Mouse (Mus musculus) adrenal gland, postnatal 4 days (tissue): ENCODE results near the gene Plekha4. TPM values are rescaled to one million over a fixed set of nuclear protein-coding genes. Genes with fewer than 3 reads are reported as not detected.

Source experiments
- DNase-seq, 2 experiments: peaks; one replicate each; pipeline ENCODE4 v3.0.0; 2021 to 2022; ENCODE audit warnings: low spot score in 2 of 2, mixed read lengths in 2 of 2
- total RNA-seq, 2 experiments: library from RNA; stranded (reverse); gene quantifications; 2 replicates each; pipeline ENCODE4 v1.2.3; 2021

Gene Plekha4
- total RNA-seq, 2 experiments from 2014 or later: 12.5 to 17.5 TPM

- DNase-seq: no peak
Observed at GRCm38 (mm10) chr7:45537602-45538001, 11.5 kb downstream of the Plekha4 start.

- no peak for DNase-seq
Observed at GRCm38 (mm10) chr7:45538163-45539041, 12.3 kb downstream of the Plekha4 start.

GRCm38 (mm10) chr7:45539095-45539494, 13.0 kb downstream of the Plekha4 start:
- no peak for DNase-seq

- DNase-seq: no peak
Observed at GRCm38 (mm10) chr7:45540213-45540612, 14.1 kb downstream of the Plekha4 start.

GRCm38 (mm10) chr7:45544525-45544924, 18.4 kb downstream of the Plekha4 start:
- no peak for DNase-seq

DNA sequence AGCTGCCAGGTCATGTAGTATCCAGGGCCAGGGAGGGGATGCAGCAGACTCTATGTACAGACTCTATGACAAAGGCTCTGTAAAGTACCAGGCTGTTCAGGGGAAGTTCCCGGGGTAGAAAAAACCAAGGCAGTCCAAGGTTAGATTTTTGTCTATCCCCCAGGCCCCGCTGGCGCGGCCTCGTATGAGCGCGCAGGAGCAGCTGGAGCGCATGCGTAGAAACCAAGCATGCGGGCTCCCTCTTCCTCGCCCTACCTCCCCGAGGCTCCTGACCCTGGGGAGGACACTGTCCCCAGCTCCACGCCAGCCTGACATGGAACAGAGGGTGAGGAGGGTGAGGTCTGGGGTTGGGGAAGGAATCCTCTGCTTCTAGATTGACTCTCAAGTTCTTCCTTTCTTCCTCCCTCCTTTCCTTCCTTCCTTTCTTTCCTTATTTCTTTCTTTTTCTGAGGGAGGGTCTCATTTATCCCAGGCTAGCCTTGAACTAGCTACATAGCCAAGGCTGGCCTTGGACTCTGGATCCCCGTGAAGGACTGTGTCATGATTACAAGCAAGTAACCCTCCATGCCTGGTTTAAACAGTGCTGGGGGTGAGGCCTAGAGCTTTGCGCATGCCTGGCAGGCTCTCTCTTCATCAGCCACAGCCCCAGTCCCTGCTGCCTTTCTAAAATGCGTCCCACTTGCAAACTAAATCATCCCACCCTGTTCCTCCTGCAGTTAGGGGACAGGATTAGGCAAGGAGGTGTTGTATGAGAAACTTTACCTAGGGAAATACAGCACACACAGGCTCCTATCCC, 23.7 kb downstream of the Plekha4 start:
- DNase-seq: no peak

DNA sequence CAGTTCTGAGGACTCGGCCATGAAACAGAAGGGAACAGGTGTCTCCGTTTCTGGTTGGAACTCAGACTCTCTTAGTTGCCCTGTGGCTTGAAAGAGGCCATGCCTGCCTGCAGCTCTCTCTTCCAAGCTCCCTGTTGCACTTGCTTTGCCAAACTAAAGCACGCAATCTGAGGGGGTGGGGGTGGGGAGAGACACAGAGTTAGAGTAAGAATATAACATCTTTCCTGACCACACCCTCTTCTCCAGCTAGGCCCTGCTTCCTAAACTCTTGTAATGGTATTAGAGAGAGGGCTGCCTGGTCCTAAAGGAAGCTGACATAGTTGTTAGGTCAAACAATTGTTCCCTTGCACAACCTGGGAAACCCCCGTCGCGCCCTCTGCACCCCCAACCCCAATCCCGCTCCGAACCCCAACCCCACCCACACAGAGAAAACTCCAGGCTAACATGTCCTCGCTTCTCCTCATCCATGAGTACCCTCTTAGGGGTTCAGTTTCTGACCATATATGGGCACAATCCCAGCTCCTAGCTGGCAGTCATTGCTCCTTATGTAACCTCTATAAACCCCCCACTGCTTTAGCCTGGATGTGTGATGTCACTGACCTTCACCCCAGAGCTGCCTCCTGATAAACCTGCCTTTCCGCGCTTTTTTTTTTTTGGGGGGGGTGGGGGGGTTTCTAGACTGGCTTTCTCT, 24.8 kb downstream of the Plekha4 start:
- DNase-seq: no peak

DNA sequence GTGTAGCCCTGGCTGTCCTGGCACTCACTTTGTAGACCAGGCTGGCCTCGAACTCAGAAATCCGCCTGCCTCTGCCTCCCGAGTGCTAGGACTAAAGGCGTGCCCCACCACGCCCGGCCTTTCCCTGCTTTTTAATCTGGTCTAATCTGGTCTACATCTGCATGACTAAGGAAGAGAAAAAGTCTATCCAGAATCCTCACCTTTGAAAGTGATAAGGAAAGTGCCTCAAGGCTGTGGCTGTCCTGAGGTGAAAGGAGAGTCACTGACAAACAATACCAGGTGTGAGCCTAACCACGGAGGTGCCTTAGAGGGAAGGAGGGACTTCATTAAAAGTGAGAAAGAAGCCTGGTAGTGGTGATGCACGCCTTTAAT, 25.4 kb downstream of the Plekha4 start:
- no peak for DNase-seq

DNA sequence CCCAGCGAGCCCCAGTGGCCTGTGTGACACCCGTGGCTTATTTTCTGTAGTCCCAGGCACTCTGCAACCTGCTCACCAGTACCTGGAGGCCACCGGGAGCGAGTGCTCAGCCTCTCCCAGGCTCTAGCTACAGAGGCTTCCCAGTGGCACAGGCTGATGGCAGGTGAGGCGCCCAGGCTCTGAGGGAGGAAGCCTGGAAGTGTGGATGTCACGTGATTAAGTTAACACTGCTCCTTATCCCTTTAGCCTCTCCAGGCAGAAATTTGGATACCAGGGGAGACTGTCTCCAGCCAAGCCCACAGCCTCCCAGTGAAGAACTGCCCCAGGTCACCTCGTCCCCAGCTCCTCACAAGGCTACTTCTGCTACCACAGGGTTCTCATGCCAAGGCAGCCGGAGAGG, 27.4 kb downstream of the Plekha4 start:
- no peak for DNase-seq

GRCm38 (mm10) chr7:45553990-45554389, 27.9 kb downstream of the Plekha4 start:
- no peak for DNase-seq

DNA sequence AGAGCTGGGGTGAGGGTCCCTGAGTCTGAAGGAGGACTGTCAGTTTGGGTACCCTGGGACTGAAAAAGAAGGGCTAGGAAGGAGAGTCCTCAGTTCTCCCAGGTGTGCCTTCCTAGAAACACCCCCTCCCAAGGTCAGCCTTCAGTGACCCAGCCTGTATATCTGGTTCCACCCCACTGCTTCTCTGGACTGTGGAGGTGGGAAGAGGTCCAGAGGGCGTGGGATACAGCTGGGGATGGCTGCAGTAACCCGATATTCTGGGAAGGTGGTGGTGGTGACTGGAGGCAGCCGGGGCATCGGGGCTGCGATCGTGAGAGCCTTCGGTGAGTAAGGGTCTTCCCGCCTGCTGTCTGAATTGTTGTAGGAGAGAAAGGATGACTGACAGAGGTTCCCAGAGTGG, 28.6 kb downstream of the Plekha4 start, which contains the start of gene Hsd17b14:
Hsd17b14 (plus strand) TSS at position 150 of the 400 bp plus-strand sequence.
- DNase-seq: no peak

DNA sequence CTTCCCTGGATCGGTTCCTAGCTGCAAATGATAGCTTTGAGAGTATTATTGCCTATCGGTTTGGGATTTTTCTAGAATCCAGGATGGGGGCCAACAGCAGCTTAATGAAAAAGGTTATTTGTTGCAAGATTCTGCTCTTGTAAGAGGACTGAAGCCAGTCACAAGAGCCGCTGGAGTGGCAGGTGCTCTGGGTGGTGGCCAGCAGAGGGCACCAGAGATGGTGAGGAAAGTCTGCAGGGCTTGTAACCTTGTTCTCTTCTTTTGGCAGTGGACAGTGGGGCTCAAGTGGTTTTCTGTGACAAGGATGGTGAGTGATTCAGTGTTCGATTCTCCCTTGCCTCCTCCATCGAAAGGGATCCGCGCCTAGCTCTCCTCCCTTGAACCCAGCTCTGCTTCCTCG, 29.7 kb downstream of the Plekha4 start:
- DNase-seq: peak; percentile 59 to 62

DNA sequence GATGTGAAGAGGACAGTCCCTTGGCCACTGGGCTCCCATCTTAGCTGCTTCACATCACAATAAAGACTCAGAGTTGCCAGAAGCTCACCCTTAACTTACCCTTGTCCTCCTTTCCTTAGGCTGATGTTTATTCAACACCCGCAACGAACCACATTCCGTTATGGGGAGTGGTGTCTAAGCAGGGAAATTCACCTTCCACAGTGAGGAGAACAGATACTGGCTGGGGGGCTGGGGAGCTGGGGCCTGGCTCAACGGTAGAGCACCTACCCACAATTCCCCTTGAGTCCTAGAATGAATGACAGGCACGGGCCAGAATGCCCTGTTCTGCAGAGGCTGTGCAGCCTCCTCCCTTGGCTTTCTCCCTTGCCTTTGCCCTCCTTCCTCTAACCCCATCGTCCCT, 32.8 kb downstream of the Plekha4 start:
- DNase-seq: no peak

- DNase-seq: no peak
Observed at GRCm38 (mm10) chr7:45560241-45560640, 34.1 kb downstream of the Plekha4 start.

- DNase-seq: peak; percentile 40 to 59
Observed at GRCm38 (mm10) chr7:45560843-45561623, 34.9 kb downstream of the Plekha4 start.

DNA sequence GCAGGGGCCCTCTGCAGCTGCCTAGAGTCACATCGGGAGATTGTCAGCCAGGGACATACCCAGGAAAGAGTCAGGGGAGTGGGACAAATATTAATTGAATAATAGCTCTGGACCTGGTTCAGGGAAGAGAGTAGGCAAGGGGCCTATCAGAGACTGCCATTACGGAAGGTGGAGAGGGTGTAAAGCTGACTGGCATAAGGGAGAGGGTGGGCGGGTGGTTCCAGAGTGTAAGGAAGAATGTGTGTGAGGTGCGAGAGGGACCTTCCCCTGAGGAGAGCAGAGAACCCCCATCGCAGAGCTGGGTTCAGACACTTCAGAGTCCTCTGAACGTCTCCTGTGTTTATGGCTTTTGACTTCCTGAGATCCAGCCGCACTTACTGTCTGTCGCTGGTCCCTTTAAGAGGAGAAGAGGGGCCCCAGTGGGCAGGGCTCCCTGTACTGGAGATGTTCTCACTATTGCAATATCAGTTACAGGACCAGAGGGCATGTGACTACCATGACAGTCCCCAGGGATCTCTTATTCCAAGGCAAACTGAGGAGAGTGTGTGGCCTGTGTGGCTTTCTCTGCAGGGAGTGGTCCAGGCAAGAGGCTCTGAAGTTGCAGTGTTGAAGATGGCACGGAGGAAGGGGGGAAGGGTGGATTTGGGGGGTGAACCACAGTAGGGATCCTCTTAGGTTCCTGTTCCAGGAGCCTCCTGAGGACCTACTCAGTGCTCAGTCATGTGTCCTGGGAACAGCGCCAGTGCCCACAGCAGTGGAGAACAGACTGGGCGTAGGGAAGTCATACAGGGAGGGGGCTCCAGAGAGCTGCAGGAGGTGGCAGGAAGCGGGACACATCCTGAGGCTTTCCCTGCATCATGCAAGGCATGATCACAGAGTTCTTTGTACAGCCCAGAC, 35.7 kb downstream of the Plekha4 start:
- DNase-seq: no peak

DNA sequence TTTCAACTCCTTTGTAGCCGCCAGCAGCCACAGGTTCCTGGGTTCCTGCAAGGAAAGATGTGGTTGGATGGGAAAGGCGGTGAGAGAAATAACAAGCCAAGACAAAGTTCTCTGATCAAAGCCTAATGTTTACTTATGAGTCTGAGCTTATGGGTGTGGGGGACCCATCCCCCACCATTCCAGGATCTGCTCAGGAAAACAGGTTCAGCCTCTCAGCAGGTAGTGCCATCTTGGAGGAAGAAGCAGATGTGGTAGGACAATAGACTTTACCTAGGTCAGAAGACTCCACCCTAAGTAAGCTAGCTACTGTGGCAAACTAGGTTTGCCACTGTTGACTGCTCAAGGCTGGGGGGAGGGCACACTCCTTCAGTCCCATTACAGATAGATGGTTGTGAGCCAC, 38.7 kb downstream of the Plekha4 start:
- DNase-seq: no peak

DNA sequence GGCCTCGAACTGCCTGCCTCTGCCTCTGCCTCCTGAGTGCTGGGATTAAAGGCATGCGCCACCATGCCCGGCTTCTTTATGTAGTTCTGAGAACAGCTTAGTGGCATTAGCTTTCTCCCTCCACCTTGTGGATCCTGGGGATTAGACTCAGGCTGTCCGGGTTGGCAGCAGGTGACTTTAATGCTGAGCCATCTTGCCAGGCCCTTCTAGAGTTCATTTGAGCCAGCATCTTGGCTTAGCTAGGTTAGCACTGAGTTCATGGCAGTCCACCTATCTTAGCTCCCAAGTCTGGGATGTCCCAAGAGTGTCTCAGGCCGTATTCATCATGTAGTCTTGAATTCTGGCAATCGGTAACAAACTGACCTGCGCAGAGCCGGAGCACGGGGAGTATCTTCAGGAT, 39.3 kb downstream of the Plekha4 start:
- no peak for DNase-seq

- DNase-seq: no peak
Observed at GRCm38 (mm10) chr7:45567112-45567779, 41.1 kb downstream of the Plekha4 start.
